Mouse (Mus musculus) lung, postnatal 0 days (tissue): ENCODE measurements around the gene Gm37240. TPM values are rescaled to one million over a fixed set of nuclear protein-coding genes. Genes with fewer than 3 reads are reported as not detected.

Experiments
- ATAC-seq: fragments of 200-750 bp; cut with Nextera tagmentation; 2 replicates; pipeline ENCODE4 v1.8.0; 2017; ENCODE audit warnings: moderate library complexity
- DNase-seq: peaks from one replicate; pipeline ENCODE4 v3.0.0-alpha.2; 2016; ENCODE audit warnings: low spot score
- H3K27ac ChIP-seq: fragments of 300-500 bp; sonication (generic); 2 replicates; pipeline ENCODE4 v1.5.1; 2014; ENCODE audit warnings: antibody characterized with exemption, mild to moderate bottlenecking, low read length, mixed read lengths
- H3K27me3 ChIP-seq: fragments of 300-500 bp; sonication (generic); replicated peaks from 2 replicates; pipeline ENCODE4 v1.6.1; 2014; ENCODE audit warnings: low read length, mixed read lengths; ENCODE audit not compliant: insufficient read depth
- H3K36me3 ChIP-seq: fragments of 300-500 bp; sonication (generic); 2 replicates; pipeline ENCODE4 v1.6.1; 2014; ENCODE audit warnings: low read length, mixed read lengths; ENCODE audit not compliant: insufficient read depth
- H3K4me1 ChIP-seq: fragments of 300-500 bp; sonication (generic); 2 replicates; pipeline ENCODE4 v1.6.1; 2014; ENCODE audit warnings: antibody characterized with exemption, low read depth, low read length, mixed read lengths; ENCODE audit not compliant: insufficient read depth
- H3K4me2 ChIP-seq: fragments of 300-500 bp; sonication (generic); replicated peaks from 2 replicates; pipeline ENCODE4 v1.6.1; 2014; ENCODE audit warnings: low read depth, mild to moderate bottlenecking, low read length, moderate library complexity, mixed read lengths
- H3K4me3 ChIP-seq: fragments of 300-500 bp; sonication (generic); 2 replicates; pipeline ENCODE4 v1.5.1; 2014; ENCODE audit warnings: low read depth, low read length
- H3K9ac ChIP-seq: fragments of 300-500 bp; sonication (generic); replicated peaks from 2 replicates; pipeline ENCODE4 v1.6.1; 2014; ENCODE audit warnings: low read depth, mild to moderate bottlenecking
- H3K9me3 ChIP-seq: fragments of 300-500 bp; sonication (generic); 2 replicates; pipeline ENCODE4 v1.6.1; 2016; ENCODE audit warnings: low read length, mixed read lengths
- CTCF ChIP-seq: IDR thresholded peaks from 2 replicates; pipeline ENCODE4 v1.5.1; 2016; ENCODE audit warnings: antibody characterized with exemption, mild to moderate bottlenecking
- EP300 ChIP-seq: IDR thresholded peaks from 2 replicates; pipeline ENCODE4 v1.6.1; 2016; ENCODE audit warnings: antibody characterized with exemption, mild to moderate bottlenecking, control low read depth
- WGBS: fragments of 180-500 bp; shearing (Covaris S2); extraction: QIAGEN DNeasy Blood & Tissue Kit; methylation state at CpG from one replicate; pipeline ENCODE4 v1.1.7; 2014; 5-methylcytosine and 5-hydroxymethylcytosine counted together
- polyA plus RNA-seq: library from polyadenylated mRNA; unstranded; fragments of >200 nt; fragmentation: Nextera tagmentation; extraction: Ambion mirVana; gene quantifications from 2 replicates; pipeline ENCODE4 v1.2.1, GENCODE M21; 2015

Gm37240 gene
- polyA plus RNA-seq, 1 experiment from 2014 or later, result 8.9 TPM

DNA sequence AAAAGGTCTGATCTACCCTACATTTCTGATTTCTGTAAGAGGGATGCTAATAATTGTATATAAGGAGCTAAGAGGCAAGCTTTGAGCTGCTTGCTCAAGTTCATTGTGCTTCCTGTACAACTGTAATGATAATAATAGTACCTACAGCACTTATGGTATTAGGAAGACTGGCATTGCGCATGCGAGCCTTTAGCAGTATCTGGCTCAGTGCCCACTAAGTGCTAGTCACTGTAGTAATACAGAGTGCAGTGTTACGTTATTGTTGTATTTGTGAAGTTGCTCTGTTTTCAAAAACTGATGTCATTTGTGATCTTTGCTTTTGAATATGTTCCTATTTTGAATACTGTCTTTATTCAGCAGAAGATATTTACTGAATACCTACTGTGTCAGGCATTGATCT lies 1060.9 kb downstream of the Gm37240 start:
- WGBS, result 50% methylated on average over 3 of the region's 3 CpGs
- DNase-seq (peak; percentile 53), ATAC-seq (no peak)
- Histone ChIP-seq H3K4me3 (no peak overlapping the region), H3K4me1 (no peaks in the 10 kb centered on the region), H3K9ac (no peak overlapping the region), H3K27ac (no peak overlapping the region), H3K9me3 (no peaks in the 10 kb centered on the region), H3K4me2 (no peak overlapping the region), H3K27me3 (no peaks in the 10 kb centered on the region), H3K36me3 (no peaks in the 10 kb centered on the region)
- TF ChIP-seq EP300 (no peak), CTCF (no peak)

DNA sequence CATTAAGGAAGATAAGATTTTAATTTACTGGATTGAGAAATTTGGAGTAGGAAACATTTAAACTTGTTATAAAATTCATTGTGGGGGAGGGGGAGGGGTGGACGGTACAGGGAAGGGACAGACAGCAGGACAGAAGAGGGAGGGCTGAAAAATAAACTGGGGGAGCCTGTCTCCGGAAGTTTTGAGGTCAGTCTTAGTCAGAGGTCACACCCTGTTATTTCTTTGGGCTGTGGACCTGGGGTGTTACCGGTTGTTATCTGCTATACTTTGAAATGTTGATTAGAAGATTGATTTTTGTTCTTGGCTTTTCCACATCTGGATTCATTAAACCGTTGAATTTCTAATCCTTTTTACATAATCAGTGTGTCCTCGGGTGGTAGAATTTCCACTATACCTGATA lies 1061.3 kb downstream of the Gm37240 start:
- Histone ChIP-seq H3K4me1 (no peaks in the 10 kb centered on the region), H3K9me3 (no peaks in the 10 kb centered on the region), H3K4me3 (no peak overlapping the region), H3K36me3 (no peaks in the 10 kb centered on the region), H3K9ac (no peak overlapping the region), H3K27ac (no peak overlapping the region), H3K27me3 (no peaks in the 10 kb centered on the region), H3K4me2 (no peak overlapping the region)
- TF ChIP-seq CTCF (no peak), EP300 (no peak)
- no peak for ATAC-seq
- 41% methylated on average over 5 of the region's 5 CpGs for WGBS
- DNase-seq, result no peak

DNA sequence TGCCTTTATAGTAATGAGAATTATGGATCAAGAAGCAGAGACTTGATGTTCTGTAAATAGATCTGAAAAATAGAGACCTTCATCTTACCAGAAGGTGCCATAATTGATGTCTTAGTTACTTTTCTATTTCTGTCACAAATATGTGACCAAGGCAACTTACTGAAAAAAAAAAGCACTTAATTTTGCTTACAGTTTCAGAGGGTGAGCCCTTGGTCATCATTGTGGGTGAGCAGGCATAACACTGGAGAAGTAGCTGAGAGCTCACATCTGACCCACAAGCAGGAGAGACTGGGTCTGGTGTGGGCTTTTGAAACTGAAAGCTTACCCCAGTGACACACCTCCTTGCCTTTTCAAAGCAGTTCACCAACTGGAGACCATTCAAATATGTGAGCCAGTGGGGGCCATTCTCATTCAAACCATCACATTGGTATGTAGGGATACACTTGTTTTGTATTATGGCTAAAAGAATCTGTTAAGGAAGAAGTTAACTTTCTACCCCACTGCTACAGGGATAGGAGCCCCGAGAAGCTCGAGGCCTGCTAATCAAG lies 1066.6 kb downstream of the Gm37240 start:
- no peak overlapping the region for H3K9ac ChIP-seq
- H3K4me2 ChIP-seq, result no peak overlapping the region
- WGBS, result 73% methylated on average over 2 of the region's 2 CpGs
- H3K27ac ChIP-seq, result no peak overlapping the region
- peaks cover 6% of the 10 kb centered on the region; the same call in 1 of the 2 replicates for H3K4me1 ChIP-seq
- no peak overlapping the region for H3K4me3 ChIP-seq
- no peaks in the 10 kb centered on the region for H3K27me3 ChIP-seq
- no peak for ATAC-seq
- no peak for DNase-seq
- H3K36me3 ChIP-seq, result no peaks in the 10 kb centered on the region
- TF ChIP-seq EP300, result no peak
- TF ChIP-seq CTCF, result no peak
- H3K9me3 ChIP-seq, result no peaks in the 10 kb centered on the region

DNA sequence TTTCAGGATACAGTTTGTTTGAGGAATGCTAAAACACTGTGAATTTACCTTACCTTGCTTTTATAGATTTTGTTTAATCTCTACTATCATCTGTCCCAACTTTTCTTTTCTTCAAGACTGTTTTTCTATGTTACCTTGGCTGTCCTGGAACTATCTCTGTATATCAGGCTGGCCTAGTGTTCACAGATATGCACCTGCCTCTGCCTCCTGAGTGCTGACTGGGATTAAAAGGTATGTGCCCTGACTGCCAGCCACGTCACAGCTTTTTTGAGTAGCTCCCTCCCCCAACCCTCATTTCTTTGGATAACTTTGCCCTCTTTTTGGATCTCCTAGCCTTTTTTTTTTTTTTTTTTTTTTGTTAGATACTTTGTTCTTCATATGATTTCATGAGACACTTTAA lies 1070.4 kb downstream of the Gm37240 start:
- Histone ChIP-seq H3K27ac (no peak overlapping the region), H3K9ac (no peak overlapping the region), H3K36me3 (no peaks in the 10 kb centered on the region), H3K27me3 (no peaks in the 10 kb centered on the region), H3K4me2 (no peak overlapping the region), H3K9me3 (no peaks in the 10 kb centered on the region), H3K4me1 (peaks cover 6% of the 10 kb centered on the region; the same call in 1 of the 2 replicates), H3K4me3 (no peak overlapping the region)
- no peak for DNase-seq
- ATAC-seq, result no peak
- TF ChIP-seq CTCF, result no peak
- no peak for TF ChIP-seq EP300
- 73% methylated on average over 1 of the region's 1 CpGs for WGBS

DNA sequence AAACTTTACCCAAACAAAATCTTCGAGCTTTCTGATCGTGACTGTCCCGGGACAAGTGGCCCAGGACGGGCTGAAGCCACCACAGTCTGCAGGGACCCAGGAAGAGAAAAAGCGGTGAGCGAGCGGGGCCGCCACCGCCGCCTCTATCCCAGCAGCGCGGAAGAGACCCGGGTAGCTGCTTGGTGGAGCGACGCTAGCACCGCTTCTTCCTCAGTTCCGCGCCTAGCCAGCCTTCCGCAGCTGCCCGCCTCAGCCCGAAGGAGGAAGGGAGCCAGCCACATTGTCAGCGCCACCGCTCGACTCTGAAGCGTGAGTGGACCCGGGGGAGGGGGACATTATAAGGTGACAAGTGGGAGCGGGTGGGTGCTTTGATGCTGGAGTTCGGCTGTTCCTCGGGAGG lies 1071.9 kb downstream of the Gm37240 start:
- H3K9me3 ChIP-seq, result no peaks in the 10 kb centered on the region
- no peak for ATAC-seq
- under 1% methylated on average over 29 of the region's 29 CpGs for WGBS
- no peaks in the 10 kb centered on the region for H3K27me3 ChIP-seq
- peak overlapping the region; percentile 96 for H3K4me3 ChIP-seq
- H3K4me1 ChIP-seq, result peaks cover 6% of the 10 kb centered on the region; the same call in 1 of the 2 replicates
- H3K27ac ChIP-seq, result peak overlapping the region; percentile 95
- no peaks in the 10 kb centered on the region for H3K36me3 ChIP-seq
- peak overlapping the region; percentile 68 for H3K9ac ChIP-seq
- DNase-seq, result peak; percentile 59
- H3K4me2 ChIP-seq, result peak overlapping the region; percentile 99
- TF ChIP-seq EP300 (no peak), CTCF (peak; percentile 11; the same call in 1 of the 2 replicates)

DNA sequence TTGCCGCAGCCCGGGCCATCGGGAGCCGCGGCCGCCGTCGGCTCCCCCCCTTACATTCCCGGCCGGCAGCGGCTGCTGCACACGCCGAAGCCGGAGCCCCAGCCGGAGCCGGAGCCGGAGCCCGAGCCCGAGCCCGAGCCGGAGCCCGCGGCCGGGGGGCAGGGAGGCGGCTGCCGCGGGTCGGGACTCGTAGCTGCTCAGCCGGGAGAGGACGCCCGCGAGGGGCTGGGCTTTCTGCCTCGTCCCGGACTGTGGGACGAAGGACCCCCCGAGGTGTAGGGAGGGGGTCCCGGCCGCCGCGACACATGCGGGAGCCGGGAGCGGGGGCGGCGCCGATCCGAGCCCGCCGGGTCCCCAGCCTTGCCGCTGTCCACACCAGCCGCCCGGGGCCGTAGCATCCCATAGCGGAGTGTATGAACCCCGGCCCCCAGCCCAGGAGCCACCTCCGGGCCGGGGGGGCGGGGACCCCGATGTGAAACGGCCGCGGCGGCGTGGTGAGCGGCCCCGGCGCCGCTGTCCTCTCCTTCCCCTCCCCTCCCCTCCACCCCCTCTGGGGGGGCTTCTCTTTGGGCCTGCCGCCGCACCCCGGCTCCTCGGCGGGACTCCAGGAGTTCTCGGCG lies 1072.4 kb downstream of the Gm37240 start, which contains the start of gene Fbxw7:
Gene Fbxw7 (plus strand): TSS at position 507 of the 620 bp plus-strand sequence.
- ATAC-seq, result peak; percentile 56
- Histone ChIP-seq H3K4me3 (peak within 1 kb of the TSS; percentile 96), H3K4me2 (peak within 1 kb of the TSS; percentile 99), H3K4me1 (peaks cover 6% of the 10 kb centered on the region; the same call in 1 of the 2 replicates), H3K9ac (peak within 1 kb of the TSS; percentile 68), H3K9me3 (no peaks in the 10 kb centered on the region), H3K27me3 (no peaks in the 10 kb centered on the region), H3K36me3 (no peaks in the 10 kb centered on the region), H3K27ac (peak within 1 kb of the TSS; percentile 95)
- peak; percentile 32 for DNase-seq
- WGBS, result under 1% methylated on average over 47 of the region's 76 CpGs
- TF ChIP-seq CTCF (no peak), EP300 (no peak)
